Mouse (Mus musculus): ENCODE data around the gene Tst.

Tst gene

GRCm38 (mm10) chr15:78429871-78430622, 24.3 kb upstream of the Tst start:
- DNase-seq, result peak in 1 of 2 experiments; percentile 33

- DNase-seq, result no peak
These were observed 23.4 kb upstream of the Tst start for GRCm38 (mm10) chr15:78429139-78429459.

GRCm38 (mm10) chr15:78428391-78429138, 22.9 kb upstream of the Tst start, which contains the start of gene Kctd17:
TSS of gene Kctd17 (plus strand) at chr15:78428564.
- peak in 1 of 2 experiments; percentile 73 for DNase-seq

GRCm38 (mm10) chr15:78425230-78425629, 19.5 kb upstream of the Tst start:
- no peak for DNase-seq

GRCm38 (mm10) chr15:78424507-78424906, 18.8 kb upstream of the Tst start:
- DNase-seq, result peak; percentile 85 to 88

GRCm38 (mm10) chr15:78422046-78422956, 16.6 kb upstream of the Tst start:
- peak; percentile 56 to 82 for DNase-seq

GRCm38 (mm10) chr15:78420395-78420794, 14.7 kb upstream of the Tst start:
- no peak for DNase-seq

GRCm38 (mm10) chr15:78416937-78417336, 11.2 kb upstream of the Tst start:
- peak; percentile 92 to 94 for DNase-seq

GRCm38 (mm10) chr15:78414157-78414556, 8.4 kb upstream of the Tst start:
- DNase-seq, result no peak

- DNase-seq, result no peak
These were observed 8.0 kb upstream of the Tst start for GRCm38 (mm10) chr15:78413719-78414117.

GRCm38 (mm10) chr15:78413083-78413718, 7.5 kb upstream of the Tst start:
- no peak for DNase-seq

GRCm38 (mm10) chr15:78409570-78410052, 3.9 kb upstream of the Tst start:
- peak; percentile 72 to 81 for DNase-seq

GRCm38 (mm10) chr15:78406293-78406934, 707 bp upstream of the Tst start, which contains the start of gene Mpst:
TSS of gene Mpst (plus strand) at chr15:78406416.
- peak; percentile 91 to 92 for DNase-seq

- no peak for DNase-seq
These were observed 609 bp downstream of the Tst start for GRCm38 (mm10) chr15:78405098-78405497.

- peak; percentile 87 to 89 for DNase-seq
These were observed 1.8 kb downstream of the Tst start for GRCm38 (mm10) chr15:78403896-78404295.

- peak; percentile 82 to 90 for DNase-seq
These were observed 2.4 kb downstream of the Tst start for GRCm38 (mm10) chr15:78403301-78403741.

GRCm38 (mm10) chr15:78402423-78402822, 3.3 kb downstream of the Tst start:
- DNase-seq, result peak in 1 of 2 experiments; percentile 54

- peak; percentile 71 to 75 for DNase-seq
These were observed 3.8 kb downstream of the Tst start for GRCm38 (mm10) chr15:78401921-78402320.

GRCm38 (mm10) chr15:78401345-78401744, 4.4 kb downstream of the Tst start:
- no peak for DNase-seq

- peak in 1 of 2 experiments; percentile 55 for DNase-seq
These were observed 10.2 kb downstream of the Tst start, which contains the start of gene Tex33 for GRCm38 (mm10) chr15:78395478-78395962. TSS of gene Tex33 (minus strand) at chr15:78395912.

GRCm38 (mm10) chr15:78390855-78391254, 14.9 kb downstream of the Tst start:
- DNase-seq, result no peak
